Mouse (Mus musculus) forebrain, embryonic 15.5 days (tissue): ENCODE data around the gene B3gat3. TPM values are rescaled to one million over a fixed set of nuclear protein-coding genes. Genes with fewer than 3 reads are reported as not detected.
"Not testable (repeated sequence)": the region's sequence is repeated elsewhere in the genome, so short reads cannot be mapped to it uniquely, and the experiment has no call there.

Source experiments
- ATAC-seq: fragments of 200-750 bp; cut with Nextera tagmentation; replicated peaks from 2 replicates; pipeline ENCODE4 v1.8.0; 2017; ENCODE audit warnings: mild to moderate bottlenecking, moderate TSS enrichment, moderate library complexity
- H3K27ac ChIP-seq: fragments of 300-500 bp; sonication (generic); replicated peaks from 2 replicates; pipeline ENCODE4 v1.5.1; 2015; ENCODE audit warnings: mild to moderate bottlenecking, inconsistent platforms
- H3K27me3 ChIP-seq: fragments of 300-500 bp; sonication (generic); 2 replicates; pipeline ENCODE4 v1.6.1; 2015; ENCODE audit warnings: inconsistent platforms
- H3K36me3 ChIP-seq: fragments of 300-500 bp; sonication (generic); 2 replicates; pipeline ENCODE4 v1.6.1; 2015; ENCODE audit warnings: mild to moderate bottlenecking, inconsistent platforms
- H3K4me1 ChIP-seq: fragments of 300-500 bp; sonication (generic); 2 replicates; pipeline ENCODE4 v1.6.1; 2015; ENCODE audit warnings: inconsistent platforms
- H3K4me2 ChIP-seq: fragments of 300-500 bp; sonication (generic); replicated peaks from 2 replicates; pipeline ENCODE4 v1.6.1; 2015; ENCODE audit warnings: mild to moderate bottlenecking, inconsistent platforms
- H3K4me3 ChIP-seq: fragments of 300-500 bp; sonication (generic); 2 replicates; pipeline ENCODE4 v1.5.1; 2015; ENCODE audit warnings: mild to moderate bottlenecking, inconsistent platforms
- H3K9ac ChIP-seq: fragments of 300-500 bp; sonication (generic); replicated peaks from 2 replicates; pipeline ENCODE4 v1.6.1; 2015; ENCODE audit warnings: mild to moderate bottlenecking, inconsistent platforms
- H3K9me3 ChIP-seq: fragments of 300-500 bp; sonication (generic); 2 replicates; pipeline ENCODE4 v1.6.1; 2016; ENCODE audit warnings: inconsistent platforms
- WGBS: fragments of 180-500 bp; shearing (Covaris S2); methylation state at CpG from one replicate; pipeline ENCODE4 v1.1.7; 2015; ENCODE audit warnings: mixed read lengths; 5-methylcytosine and 5-hydroxymethylcytosine counted together
- polyA plus RNA-seq: library from polyadenylated mRNA; unstranded; fragments of >200 nt; fragmentation: Nextera tagmentation; extraction: Ambion mirVana; gene quantifications from 2 replicates; pipeline ENCODE4 v1.2.1, GENCODE M21; 2015

The B3gat3 gene
- polyA plus RNA-seq = 78.9 and 81.0 TPM in 2 replicates

DNA sequence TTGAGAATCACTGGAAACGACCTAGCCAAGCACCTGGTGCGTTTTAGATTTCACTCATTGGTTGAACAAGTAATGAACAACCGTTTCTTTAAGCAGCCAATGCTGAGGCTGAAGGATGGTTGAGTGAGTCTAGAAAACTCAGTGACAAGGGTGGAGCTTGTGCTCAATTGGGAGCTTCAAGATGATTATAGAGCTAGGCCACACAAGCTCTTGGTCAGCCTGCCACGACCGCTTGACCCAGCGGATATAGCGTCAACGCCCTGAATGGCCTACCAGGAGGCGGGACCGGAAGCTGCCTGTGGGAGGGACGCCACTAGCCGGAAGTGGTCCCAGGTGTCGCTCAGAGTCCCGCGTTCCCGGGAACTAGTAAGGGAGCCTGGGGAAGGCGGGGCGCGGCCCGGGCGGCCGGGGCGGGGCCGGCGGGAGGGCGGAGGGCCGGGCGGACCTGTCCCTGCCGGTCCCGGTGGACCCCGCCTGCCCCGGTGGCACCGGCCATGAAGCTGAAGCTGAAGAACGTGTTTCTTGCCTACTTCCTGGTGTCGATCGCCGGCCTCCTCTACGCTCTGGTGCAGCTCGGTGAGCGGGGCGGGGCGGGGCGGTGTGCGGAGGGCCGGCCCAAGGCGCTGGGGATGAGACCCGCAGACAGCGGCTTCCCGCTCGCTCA lies at the start of gene B3gat3:
Gene B3gat3, plus strand, starts transcription at position 302 of the 664 bp plus-strand sequence.
- ATAC-seq = peak; percentile 98
- H3K27ac ChIP-seq = peak within 1 kb of the TSS; percentile 85
- H3K4me1 ChIP-seq = peaks cover 18% of the 10 kb centered on the region
- peak within 1 kb of the TSS; percentile 81 for H3K9ac ChIP-seq
- H3K4me3 ChIP-seq = peak within 1 kb of the TSS; percentile 74
- peaks cover 21% of the 10 kb centered on the region for H3K36me3 ChIP-seq
- whole genome bisulfite sequencing = 2% methylated on average over 50 of the region's 50 CpGs
- no peaks in the 10 kb centered on the region for H3K27me3 ChIP-seq
- H3K9me3 ChIP-seq = no peaks in the 10 kb centered on the region
- peak within 1 kb of the TSS; percentile 68 for H3K4me2 ChIP-seq

DNA sequence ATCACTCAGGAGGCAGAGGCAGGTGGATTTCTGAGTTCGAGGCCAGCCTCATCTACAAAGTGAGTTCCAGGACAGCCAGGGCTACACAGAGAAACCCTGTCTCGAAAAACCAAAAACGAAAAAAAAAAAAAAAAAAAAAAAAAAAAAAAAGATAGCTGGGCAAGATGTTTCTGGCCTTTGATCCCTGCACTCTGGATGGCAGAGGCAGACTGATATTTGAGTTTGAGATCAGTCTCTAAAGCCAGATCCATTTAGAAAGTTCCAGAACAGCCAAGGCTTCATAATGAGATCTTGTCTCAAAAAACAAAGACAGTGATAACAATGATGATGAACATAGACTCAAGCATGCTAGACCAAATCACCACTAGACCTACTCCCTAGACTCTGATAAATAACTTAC lies 49.8 kb upstream of the B3gat3 start:
- not testable (repeated sequence) for H3K4me2 ChIP-seq, H3K27me3 ChIP-seq, H3K9ac ChIP-seq, ATAC-seq, H3K27ac ChIP-seq, H3K9me3 ChIP-seq, H3K4me3 ChIP-seq
- Histone ChIP-seq H3K4me1 (peaks cover 18% of the 10 kb centered on the region), H3K36me3 (peaks cover 22% of the 10 kb centered on the region)
- 71% methylated on average over 3 of the region's 3 CpGs for WGBS

DNA sequence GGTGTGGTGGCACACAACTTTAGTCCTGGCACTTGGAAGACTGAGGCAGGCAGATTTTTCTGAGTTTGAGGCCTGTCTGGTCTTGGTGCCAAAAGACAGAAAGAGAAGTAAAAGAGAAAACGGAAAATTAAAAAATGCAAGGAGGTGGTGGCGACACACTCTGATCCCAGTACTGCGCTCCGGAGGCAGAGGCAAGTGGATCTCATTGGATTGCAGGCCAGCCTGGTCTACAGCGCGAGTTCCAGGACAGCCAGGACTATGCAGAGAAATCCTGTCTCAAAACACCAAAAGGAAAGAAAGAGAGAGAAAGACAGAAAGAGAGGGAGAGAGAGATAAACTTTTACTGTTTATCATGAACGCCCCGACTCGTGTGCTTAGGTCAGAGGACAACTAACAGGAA lies 49.3 kb upstream of the B3gat3 start:
- Histone ChIP-seq H3K9ac (peak overlapping the region; percentile 86), H3K9me3 (no peaks in the 10 kb centered on the region), H3K4me2 (peak overlapping the region; percentile 91), H3K4me1 (peaks cover 18% of the 10 kb centered on the region), H3K4me3 (peak overlapping the region; percentile 70), H3K27ac (peak overlapping the region; percentile 61), H3K36me3 (peaks cover 27% of the 10 kb centered on the region), H3K27me3 (no peaks in the 10 kb centered on the region)
- 57% methylated on average over 9 of the region's 9 CpGs for WGBS
- ATAC-seq = peak; percentile 53

DNA sequence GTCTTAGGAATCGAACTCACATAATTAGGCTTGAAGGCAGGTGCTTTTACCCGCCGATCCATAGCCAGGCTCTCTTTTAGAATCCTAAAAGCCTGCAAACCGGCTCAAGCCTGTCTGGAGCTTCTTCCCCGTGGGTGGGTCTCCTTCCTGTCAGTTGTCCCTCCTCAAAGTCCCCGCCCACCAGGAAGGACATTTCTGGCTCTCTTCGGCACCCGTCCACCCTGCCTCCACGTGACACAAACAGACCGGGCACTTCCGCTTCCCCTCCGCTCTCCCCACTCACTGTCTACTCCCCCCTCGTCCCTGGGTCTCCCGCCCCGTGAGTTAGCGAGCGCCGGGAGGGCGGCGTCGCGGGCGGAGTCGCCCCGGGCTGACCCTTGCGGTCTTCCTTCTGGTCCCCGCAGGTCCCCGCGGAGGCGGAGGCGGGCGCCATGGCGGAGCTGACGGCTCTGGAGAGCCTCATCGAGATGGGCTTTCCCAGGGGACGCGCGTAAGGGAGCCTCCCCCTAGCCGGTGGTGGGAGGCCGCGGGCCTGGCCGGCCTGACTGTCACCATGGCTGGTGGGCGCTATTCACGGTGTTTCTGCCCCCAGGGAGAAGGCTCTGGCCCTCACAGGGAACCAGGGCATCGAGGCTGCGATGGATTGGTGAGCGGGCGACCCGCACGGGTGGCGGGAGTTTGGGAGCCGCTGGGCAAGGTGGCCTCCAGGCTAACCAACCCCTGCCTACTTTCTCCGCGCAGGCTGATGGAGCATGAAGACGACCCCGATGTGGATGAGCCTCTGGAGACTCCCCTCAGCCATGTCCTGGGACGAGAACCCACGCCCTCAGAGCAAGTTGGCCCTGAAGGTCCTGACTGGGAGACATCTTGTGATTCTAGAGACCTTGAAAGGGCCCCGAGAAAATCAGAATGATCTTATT lies 48.6 kb upstream of the B3gat3 start, which contains the start of gene Ubxn1:
Gene Ubxn1, plus strand, starts transcription at position 230 of the 920 bp plus-strand sequence.
- peak within 1 kb of the TSS; percentile 66 for H3K27ac ChIP-seq
- no peaks in the 10 kb centered on the region for H3K9me3 ChIP-seq
- WGBS = 1% methylated on average over 59 of the region's 59 CpGs
- peaks cover 32% of the 10 kb centered on the region for H3K36me3 ChIP-seq
- H3K4me2 ChIP-seq = peak within 1 kb of the TSS; percentile 91
- peaks cover 18% of the 10 kb centered on the region for H3K4me1 ChIP-seq
- peak within 1 kb of the TSS; percentile 70 for H3K4me3 ChIP-seq
- H3K9ac ChIP-seq = peak within 1 kb of the TSS; percentile 86
- H3K27me3 ChIP-seq = no peaks in the 10 kb centered on the region
- ATAC-seq = peak; percentile 97

DNA sequence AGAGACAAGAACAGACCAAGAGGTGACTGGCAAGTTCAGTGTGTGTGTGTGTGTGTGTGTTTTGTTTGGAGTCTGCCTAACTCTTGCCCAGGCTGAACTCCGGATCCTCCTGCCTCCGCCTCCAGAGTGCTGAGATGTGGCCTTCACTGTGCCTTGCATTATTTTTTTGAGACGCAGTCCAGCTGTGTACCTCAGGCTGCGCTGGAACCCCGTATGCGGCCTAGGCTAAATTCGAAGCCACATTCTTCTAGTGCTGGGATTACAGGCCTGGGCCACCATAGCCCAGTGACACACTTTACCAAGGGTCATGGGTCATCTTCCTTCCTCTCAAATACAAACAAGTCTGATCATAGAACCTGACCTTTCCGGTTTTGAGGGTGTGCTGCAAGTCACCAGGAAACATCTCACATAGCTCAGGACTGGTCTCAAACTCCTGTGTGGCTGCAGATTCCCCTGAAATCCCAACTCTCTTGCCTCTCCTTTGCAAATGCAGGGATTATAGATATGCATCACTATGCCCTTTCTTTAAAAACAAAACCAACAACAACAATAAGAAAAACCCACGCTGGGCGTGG lies 47.8 kb upstream of the B3gat3 start:
- ATAC-seq = no peak
- Histone ChIP-seq H3K36me3 (peaks cover 38% of the 10 kb centered on the region), H3K9ac (peak overlapping the region; percentile 86), H3K4me2 (peak overlapping the region; percentile 91), H3K27ac (no peak overlapping the region), H3K27me3 (no peaks in the 10 kb centered on the region), H3K9me3 (no peaks in the 10 kb centered on the region), H3K4me3 (peak overlapping the region; percentile 70), H3K4me1 (peaks cover 18% of the 10 kb centered on the region)
- WGBS = 82% methylated on average over 10 of the region's 10 CpGs

DNA sequence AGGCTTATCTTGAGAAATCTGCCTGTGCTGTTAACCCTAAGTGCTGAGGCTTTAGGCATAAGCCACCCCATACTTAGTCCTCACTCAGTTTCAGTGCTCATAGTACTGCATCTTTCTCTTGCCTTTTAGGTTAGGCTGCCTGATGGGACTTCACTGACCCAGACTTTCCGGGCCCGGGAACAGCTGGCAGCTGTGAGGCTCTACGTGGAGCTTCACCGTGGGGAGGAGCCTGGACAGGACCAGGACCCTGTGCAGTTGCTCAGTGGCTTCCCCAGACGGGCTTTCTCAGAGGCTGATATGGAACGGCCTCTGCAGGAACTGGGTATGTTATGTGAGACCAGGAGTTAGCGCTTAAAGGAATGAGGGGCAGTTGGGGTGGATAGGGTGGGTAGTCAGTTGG lies 45.1 kb upstream of the B3gat3 start:
- no peak overlapping the region for H3K4me2 ChIP-seq
- H3K9ac ChIP-seq = no peak overlapping the region
- no peak for ATAC-seq
- H3K4me1 ChIP-seq = peaks cover 26% of the 10 kb centered on the region
- WGBS = 97% methylated on average over 7 of the region's 7 CpGs
- no peaks in the 10 kb centered on the region for H3K27me3 ChIP-seq
- no peak overlapping the region for H3K4me3 ChIP-seq
- no peak overlapping the region for H3K27ac ChIP-seq
- H3K9me3 ChIP-seq = no peaks in the 10 kb centered on the region
- H3K36me3 ChIP-seq = peaks cover 39% of the 10 kb centered on the region

DNA sequence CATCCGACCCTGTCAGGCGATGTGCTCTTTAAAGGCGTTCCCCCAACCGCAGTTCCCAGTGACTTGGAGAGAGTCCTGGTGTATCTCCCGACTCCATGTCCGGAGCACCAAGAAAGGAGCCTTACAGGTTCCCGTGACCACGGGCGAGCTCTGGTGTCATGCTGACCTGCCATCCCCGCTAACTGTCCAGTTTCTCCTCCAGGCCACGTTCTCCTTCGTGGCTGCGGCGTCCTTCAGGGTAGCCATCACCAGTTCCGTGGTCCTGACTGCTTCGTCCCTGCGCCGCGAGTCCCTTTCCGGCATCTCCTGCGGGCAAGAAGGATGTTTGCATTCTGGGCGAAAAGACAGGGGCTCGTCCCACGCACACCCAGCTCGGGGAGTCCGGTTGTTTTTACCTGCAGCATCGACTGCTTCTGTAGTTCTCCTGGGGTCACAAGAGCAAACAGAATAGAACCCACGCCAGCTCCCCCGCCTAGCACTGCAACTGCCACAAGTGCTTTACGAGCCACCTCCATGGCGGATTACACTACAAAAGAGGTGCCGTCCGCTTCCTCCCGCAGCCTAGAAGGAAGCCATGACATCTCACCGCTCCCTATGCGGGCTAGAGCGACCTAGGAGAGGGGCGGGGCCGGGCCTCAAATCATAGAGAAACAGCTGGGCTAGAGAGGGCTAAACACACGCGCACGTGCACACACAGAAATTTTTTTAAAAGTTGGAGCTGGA lies 39.7 kb upstream of the B3gat3 start, which contains the start of gene Uqcc3:
Gene Uqcc3, minus strand, starts transcription at position 613 of the 723 bp plus-strand sequence.
- Histone ChIP-seq H3K9me3 (no peaks in the 10 kb centered on the region), H3K36me3 (peaks cover 16% of the 10 kb centered on the region), H3K27ac (peak within 1 kb of the TSS; percentile 53), H3K9ac (peak within 1 kb of the TSS; percentile 83), H3K4me1 (peaks cover 12% of the 10 kb centered on the region), H3K27me3 (no peaks in the 10 kb centered on the region), H3K4me2 (peak within 1 kb of the TSS; percentile 80), H3K4me3 (peak within 1 kb of the TSS; percentile 53)
- WGBS = under 1% methylated on average over 42 of the region's 42 CpGs
- ATAC-seq = peak; percentile 97

DNA sequence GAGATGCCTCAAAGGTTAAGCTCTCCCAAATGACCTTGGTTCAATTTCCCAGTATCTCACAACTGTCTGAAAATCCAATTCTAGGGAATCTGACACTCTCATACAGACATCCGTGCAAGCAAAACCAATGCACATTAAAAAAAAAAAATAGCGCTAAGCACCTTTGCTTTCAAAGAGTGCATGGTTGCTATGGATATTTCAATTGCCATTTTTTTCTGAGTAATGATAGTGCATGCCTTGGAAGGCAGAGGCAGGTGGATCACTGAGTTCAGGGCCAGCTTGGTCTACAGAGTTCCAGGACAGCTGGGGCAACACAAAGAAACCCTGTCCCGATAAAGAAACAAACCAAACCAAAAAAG lies 39.2 kb upstream of the B3gat3 start:
- no peaks in the 10 kb centered on the region for H3K27me3 ChIP-seq
- peak overlapping the region; percentile 53 for H3K4me3 ChIP-seq
- ATAC-seq = peak; percentile 17; the same call in 1 of the 2 replicates
- peaks cover 12% of the 10 kb centered on the region for H3K4me1 ChIP-seq
- peak overlapping the region; percentile 83 for H3K9ac ChIP-seq
- no peak overlapping the region for H3K27ac ChIP-seq
- H3K4me2 ChIP-seq = peak overlapping the region; percentile 80
- H3K36me3 ChIP-seq = peaks cover 11% of the 10 kb centered on the region
- WGBS = 12% methylated on average over 3 of the region's 3 CpGs
- H3K9me3 ChIP-seq = no peaks in the 10 kb centered on the region

DNA sequence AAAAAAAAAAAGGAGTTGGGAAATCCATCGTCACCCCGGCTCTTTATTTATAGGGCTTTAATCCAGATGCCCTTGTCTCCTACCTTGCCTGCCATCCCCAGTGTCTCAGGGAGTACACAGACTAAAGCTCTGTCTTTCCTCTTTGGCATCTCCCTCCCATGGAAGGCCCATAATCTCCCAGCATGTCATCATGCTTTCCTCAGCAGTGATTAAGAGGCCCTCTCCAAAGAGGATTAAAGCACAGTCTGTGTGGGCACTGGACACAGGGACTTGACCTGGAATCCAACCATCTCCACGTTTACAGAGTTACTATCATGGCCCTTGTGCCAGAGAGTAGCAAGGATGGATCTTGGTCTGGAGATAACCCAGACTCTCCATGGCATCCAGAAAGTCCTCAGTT lies 36.6 kb upstream of the B3gat3 start, which contains the start of the genes Lbhd1 and Gm49403:
Gene Lbhd1, plus strand, starts transcription at position 117 of the 400 bp plus-strand sequence.
Gene Gm49403, plus strand, starts transcription at position 315 of the 400 bp plus-strand sequence.
- H3K27me3 ChIP-seq = no peaks in the 10 kb centered on the region
- H3K9ac ChIP-seq = no peak within 1 kb of the TSS
- no peak within 1 kb of the TSS for H3K4me3 ChIP-seq
- ATAC-seq = no peak
- no peak within 1 kb of the TSS for H3K4me2 ChIP-seq
- H3K27ac ChIP-seq = no peak within 1 kb of the TSS
- no peaks in the 10 kb centered on the region for H3K36me3 ChIP-seq
- 79% methylated on average over 3 of the region's 3 CpGs for WGBS
- H3K9me3 ChIP-seq = no peaks in the 10 kb centered on the region
- H3K4me1 ChIP-seq = peaks cover 24% of the 10 kb centered on the region

DNA sequence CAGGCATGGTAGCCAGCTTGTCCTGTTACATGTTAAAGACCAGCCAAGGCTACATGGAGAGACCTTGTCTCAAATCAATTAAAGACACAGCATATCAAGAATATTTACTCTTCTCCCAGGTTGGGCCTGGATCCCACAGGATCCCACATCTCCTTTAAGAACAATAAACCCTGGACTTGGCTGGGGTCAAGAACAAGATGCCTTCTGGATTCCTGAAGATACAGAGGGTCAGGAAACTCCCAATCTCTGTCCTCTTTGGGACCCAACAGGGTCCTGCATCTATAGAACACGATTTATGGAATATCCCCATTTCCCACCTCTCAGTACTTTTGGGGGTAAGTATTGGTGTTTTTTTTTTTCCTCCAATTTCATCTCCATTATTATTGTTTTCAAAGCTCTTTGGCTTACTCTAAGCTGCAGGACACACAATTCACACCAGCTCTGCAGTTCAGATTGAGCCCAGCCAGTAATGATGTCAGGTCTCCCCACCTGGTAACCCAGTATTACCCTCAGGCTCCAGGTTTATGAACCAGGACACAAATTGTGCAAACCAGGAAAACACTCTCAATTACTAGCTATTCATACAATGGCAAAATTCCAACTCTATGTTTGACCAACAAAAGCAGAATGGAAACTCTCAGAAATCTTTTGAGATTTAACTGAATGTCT lies 33.1 kb upstream of the B3gat3 start:
- Histone ChIP-seq H3K27me3 (no peaks in the 10 kb centered on the region), H3K4me1 (peaks cover 21% of the 10 kb centered on the region), H3K9ac (no peak overlapping the region), H3K4me2 (peak overlapping the region; percentile 85; the same call in 1 of the 2 replicates), H3K27ac (no peak overlapping the region), H3K4me3 (no peak overlapping the region), H3K36me3 (peaks cover 11% of the 10 kb centered on the region; the same call in 1 of the 2 replicates), H3K9me3 (no peaks in the 10 kb centered on the region)
- no peak for ATAC-seq
- 56% methylated on average over 1 of the region's 1 CpGs for WGBS
